Mouse (Mus musculus): ENCODE results near the gene Pkib. TPM values are rescaled to one million over a fixed set of nuclear protein-coding genes. Genes with fewer than 3 reads are reported as not detected.

Gene Pkib
- polyA plus RNA-seq, 1 experiment = 2.1 TPM

GRCm38 (mm10) chr10:57785552-57785951 lies 153.8 kb downstream of the Pkib start:
- Histone ChIP-seq H3K4me3 (replicated peaks; ENCODE audit: extremely low read depth, low read depth, low read length) (no peak overlapping the region), H3K4me1 (ENCODE audit: control insufficient read depth, insufficient read depth, low read length) (no peaks in the 10 kb centered on the region)
- TF ChIP-seq POLR2A (IDR thresholded peaks at IDR 0.05; ENCODE audit: borderline replicate concordance, extremely low read depth, low read depth, low read length) (no peak), CTCF (IDR thresholded peaks at IDR 0.05; ENCODE audit: insufficient read depth, low read length) (no peak)
- DNase-seq = no peak
- WGBS = 67% methylated on average over 2 of the region's 2 CpGs

Other genes starting within 250 kb of the Pkib start
- gene Hsf2, start 145.6 kb upstream of the Pkib start, polyA plus RNA-seq (2012; rRNA removed) = 2.9 and 4.7 TPM in 2 replicates
- 58.1 and 75.5 TPM in 2 replicates for gene Serinc1, start 99.5 kb upstream of the Pkib start, polyA plus RNA-seq (2012; rRNA removed)
- gene Fabp7, start 152.9 kb downstream of the Pkib start, polyA plus RNA-seq (2012; rRNA removed) = 0.26 TPM in 1 of 2 replicates, not detected in the other
- gene Smpdl3a, start 162.4 kb downstream of the Pkib start, polyA plus RNA-seq (2012; rRNA removed) = 167 and 190 TPM in 2 replicates

Data from lung, adult 2 months (tissue).